Mouse (Mus musculus) embryo, embryonic 10 days (tissue): ENCODE data around the gene Olfr639.
"Not testable (repeated sequence)": the region's sequence is repeated elsewhere in the genome, so short reads cannot be mapped to it uniquely, and the experiment has no call there.

Experiments
- DNase-seq: peaks from one replicate; pipeline ENCODE4 v3.0.0-alpha.2; 2015; ENCODE audit warnings: low spot score

Olfr639 gene

GRCm38 (mm10) chr7:104017203-104017602, at the start of gene Olfr639:
Gene Olfr639 (minus strand): TSS chr7:104017303.
- DNase-seq, result no peak

- DNase-seq, result no peak
Measured at GRCm38 (mm10) chr7:104061345-104061744, 44.2 kb upstream of the Olfr639 start, which contains the start of gene 4930516K23Rik. Gene 4930516K23Rik (minus strand): TSS chr7:104061445.

- DNase-seq, result no peak
Measured at GRCm38 (mm10) chr7:104059215-104059614, 42.1 kb upstream of the Olfr639 start.

- no peak for DNase-seq
Measured at GRCm38 (mm10) chr7:104052566-104052965, 35.5 kb upstream of the Olfr639 start, which contains the start of gene Olfr642. Gene Olfr642 (minus strand): TSS chr7:104052666.

GRCm38 (mm10) chr7:104050745-104051144, 33.6 kb upstream of the Olfr639 start:
- no peak for DNase-seq

- DNase-seq, result no peak
Measured at GRCm38 (mm10) chr7:104035145-104035544, 18.0 kb upstream of the Olfr639 start, which contains the start of gene Olfr641. Gene Olfr641 (plus strand): TSS chr7:104035445.

- no peak for DNase-seq
Measured at GRCm38 (mm10) chr7:104026978-104027377, 9.9 kb upstream of the Olfr639 start.

GRCm38 (mm10) chr7:104025473-104025872, 8.4 kb upstream of the Olfr639 start, which contains the start of gene Olfr640:
Gene Olfr640 (minus strand): TSS chr7:104025573.
- no peak for DNase-seq

GRCm38 (mm10) chr7:104021651-104022050, 4.5 kb upstream of the Olfr639 start:
- no peak for DNase-seq

GRCm38 (mm10) chr7:104018953-104019352, 1.9 kb upstream of the Olfr639 start:
- no peak for DNase-seq

- no peak for DNase-seq
Measured at GRCm38 (mm10) chr7:103999124-103999523, 18.0 kb downstream of the Olfr639 start.

GRCm38 (mm10) chr7:103998446-103998845, 18.7 kb downstream of the Olfr639 start, which contains the start of gene Olfr638:
Gene Olfr638 (plus strand): TSS chr7:103998746.
- DNase-seq, result no peak

GRCm38 (mm10) chr7:103971782-103972181, 45.3 kb downstream of the Olfr639 start:
- DNase-seq, result no peak

- no peak for DNase-seq
Measured at GRCm38 (mm10) chr7:103970852-103971251, 46.3 kb downstream of the Olfr639 start, which contains the start of gene Olfr635. Gene Olfr635 (plus strand): TSS chr7:103971152.

GRCm38 (mm10) chr7:103966873-103967272, 50.2 kb downstream of the Olfr639 start:
- DNase-seq, result not testable (repeated sequence)
